Mouse (Mus musculus) bone marrow, adult 2 months (tissue): ENCODE results near the gene Prpf40b. TPM values are rescaled to one million over a fixed set of nuclear protein-coding genes. Genes with fewer than 3 reads are reported as not detected.

ENCODE experiments used
- H3K27ac ChIP-seq: fragments of 200-500 bp; 2 replicates; pipeline ENCODE4 v1.5.1; 2012; ENCODE audit warnings: low read depth, mild to moderate bottlenecking, control low read depth, inconsistent platforms, low read length; ENCODE audit not compliant: control insufficient read depth, poor library complexity, insufficient read depth
- H3K4me1 ChIP-seq: fragments of 200-500 bp; 2 replicates; pipeline ENCODE4 v1.6.1; 2011; ENCODE audit warnings: low read length; ENCODE audit not compliant: control insufficient read depth, insufficient read depth
- H3K4me3 ChIP-seq: fragments of 200-500 bp; replicated peaks from 2 replicates; pipeline ENCODE3; 2011; ENCODE audit warnings: mild to moderate bottlenecking, low read depth, low read length, control low read depth; ENCODE audit not compliant: control insufficient read depth
- CTCF ChIP-seq: fragments of 200-500 bp; IDR thresholded peaks from 2 replicates; pipeline ENCODE4 v1.5.1; 2011; ENCODE audit warnings: low read length, control low read depth; ENCODE audit not compliant: control insufficient read depth, insufficient read depth
- POLR2A ChIP-seq: fragments of 200-500 bp; IDR thresholded peaks from 2 replicates; pipeline ENCODE4 v1.6.1; 2011; ENCODE audit warnings: low read depth, mild to moderate bottlenecking, control low read depth, low read length, borderline replicate concordance; ENCODE audit not compliant: control insufficient read depth
- WGBS: fragments of 180-500 bp; shearing (Covaris S2); methylation state at CpG from one replicate; pipeline ENCODE4 v1.1.7; 2018; 5-methylcytosine and 5-hydroxymethylcytosine counted together
- polyA plus RNA-seq: library from polyadenylated mRNA; stranded (reverse); fragments of >200 nt; gene quantifications from 2 replicates; pipeline ENCODE4 v1.2.4, GENCODE M21; 2011; ENCODE audit warnings: low replicate concordance; ENCODE audit not compliant: missing spikeins, insufficient read depth, insufficient read length

The Prpf40b gene
- polyA plus RNA-seq, 1 experiment, result 16.0 TPM

- Histone ChIP-seq H3K27ac (0 out of 2 replicates have a peak overlapping the region, but pooled peaks have one; percentile 23), H3K4me1 (peaks cover 34% of the 10 kb centered on the region), H3K4me3 (no peak overlapping the region)
- TF ChIP-seq POLR2A (no peak), CTCF (no peak)
Measured at GRCm38 (mm10) chr15:99332111-99332510, 37.2 kb downstream of the Prpf40b start.

- WGBS, result 7% methylated on average over 9 of the region's 9 CpGs
- Histone ChIP-seq H3K27ac (peak overlapping the region; percentile 77), H3K4me3 (no peak overlapping the region), H3K4me1 (peaks cover 37% of the 10 kb centered on the region)
- no peak for TF ChIP-seq CTCF
- peak; percentile 33; the same call in 1 of the 2 replicates for TF ChIP-seq POLR2A
Measured at GRCm38 (mm10) chr15:99332921-99333675, 38.2 kb downstream of the Prpf40b start.

- TF ChIP-seq POLR2A, result no peak
- no peak for TF ChIP-seq CTCF
- 57% methylated on average over 3 of the region's 3 CpGs for WGBS
- Histone ChIP-seq H3K4me3 (no peak overlapping the region), H3K27ac (peak overlapping the region; percentile 77), H3K4me1 (peaks cover 37% of the 10 kb centered on the region)
Measured at GRCm38 (mm10) chr15:99333676-99334065, 38.8 kb downstream of the Prpf40b start.

- no peak for TF ChIP-seq POLR2A
- TF ChIP-seq CTCF, result no peak
- 36% methylated on average over 6 of the region's 6 CpGs for WGBS
- Histone ChIP-seq H3K27ac (no peak overlapping the region), H3K4me1 (peaks cover 39% of the 10 kb centered on the region), H3K4me3 (no peak overlapping the region)
Measured at GRCm38 (mm10) chr15:99334500-99334899, 39.6 kb downstream of the Prpf40b start.

GRCm38 (mm10) chr15:99335801-99336320 is 41.0 kb downstream of the Prpf40b start:
- Histone ChIP-seq H3K27ac (no peak overlapping the region), H3K4me1 (peaks cover 33% of the 10 kb centered on the region), H3K4me3 (no peak overlapping the region)
- WGBS, result 52% methylated on average over 8 of the region's 8 CpGs
- TF ChIP-seq CTCF, result no peak

GRCm38 (mm10) chr15:99338916-99339315 is 44.0 kb downstream of the Prpf40b start:
- 80% methylated on average over 2 of the region's 2 CpGs for WGBS
- H3K27ac ChIP-seq, result no peak overlapping the region
- peaks cover 24% of the 10 kb centered on the region for H3K4me1 ChIP-seq
- no peak for TF ChIP-seq CTCF
- TF ChIP-seq POLR2A, result no peak
- no peak overlapping the region for H3K4me3 ChIP-seq

GRCm38 (mm10) chr15:99339669-99340068 is 44.8 kb downstream of the Prpf40b start:
- 64% methylated on average over 6 of the region's 6 CpGs for WGBS
- Histone ChIP-seq H3K4me1 (peaks cover 24% of the 10 kb centered on the region), H3K4me3 (no peak overlapping the region), H3K27ac (no peak overlapping the region)
- TF ChIP-seq CTCF, result no peak
- no peak for TF ChIP-seq POLR2A

- Histone ChIP-seq H3K4me1 (peaks cover 22% of the 10 kb centered on the region), H3K4me3 (no peak overlapping the region), H3K27ac (peak overlapping the region; percentile 51)
- 4% methylated on average over 3 of the region's 3 CpGs for WGBS
- TF ChIP-seq POLR2A, result no peak
- TF ChIP-seq CTCF, result no peak
Measured at GRCm38 (mm10) chr15:99341102-99341501, 46.2 kb downstream of the Prpf40b start.
